Mouse (Mus musculus) limb, embryonic 15.5 days (tissue): ENCODE data around the gene Smg5. TPM values are rescaled to one million over a fixed set of nuclear protein-coding genes. Genes with fewer than 3 reads are reported as not detected.
"Not testable (repeated sequence)": the region's sequence is repeated elsewhere in the genome, so short reads cannot be mapped to it uniquely, and the experiment has no call there.

Source experiments
- ATAC-seq: fragments of 200-750 bp; cut with Nextera tagmentation; 2 replicates; pipeline ENCODE4 v1.8.0; 2017; ENCODE audit warnings: low read depth, moderate TSS enrichment; ENCODE audit not compliant: insufficient number of reproducible peaks, low FRiP score, low TSS enrichment
- H3K27ac ChIP-seq: fragments of 300-500 bp; sonication (generic); 2 replicates; pipeline ENCODE4 v1.5.1; 2015; ENCODE audit warnings: moderate library complexity, mild to moderate bottlenecking, inconsistent platforms
- H3K27me3 ChIP-seq: fragments of 300-500 bp; sonication (generic); 2 replicates; pipeline ENCODE4 v1.6.1; 2015; ENCODE audit warnings: inconsistent platforms
- H3K36me3 ChIP-seq: fragments of 300-500 bp; sonication (generic); 2 replicates; pipeline ENCODE4 v1.6.1; 2015; ENCODE audit warnings: inconsistent platforms
- H3K4me1 ChIP-seq: fragments of 300-500 bp; sonication (generic); 2 replicates; pipeline ENCODE4 v1.6.1; 2015; ENCODE audit warnings: inconsistent platforms
- H3K4me2 ChIP-seq: fragments of 300-500 bp; sonication (generic); 2 replicates; pipeline ENCODE4 v1.6.1; 2015; ENCODE audit warnings: mild to moderate bottlenecking, inconsistent platforms
- H3K4me3 ChIP-seq: fragments of 300-500 bp; sonication (generic); 2 replicates; pipeline ENCODE4 v1.5.1; 2015; ENCODE audit warnings: mild to moderate bottlenecking, inconsistent platforms
- H3K9ac ChIP-seq: fragments of 300-500 bp; sonication (generic); 2 replicates; pipeline ENCODE4 v1.6.1; 2015; ENCODE audit warnings: inconsistent platforms
- H3K9me3 ChIP-seq: fragments of 300-500 bp; sonication (generic); 2 replicates; pipeline ENCODE4 v1.6.1; 2016; ENCODE audit warnings: inconsistent platforms
- WGBS: fragments of 180-500 bp; shearing (Covaris S2); methylation state at CpG from one replicate; pipeline ENCODE4 v1.1.7; 2015; 5-methylcytosine and 5-hydroxymethylcytosine counted together
- polyA plus RNA-seq: library from polyadenylated mRNA; unstranded; fragments of >200 nt; fragmentation: Nextera tagmentation; extraction: Ambion mirVana; gene quantifications from 2 replicates; pipeline ENCODE4 v1.2.1, GENCODE M21; 2015

The Smg5 gene
- polyA plus RNA-seq, 1 experiment from 2014 or later = 42.7 TPM

- H3K4me1 ChIP-seq, H3K36me3 ChIP-seq, H3K9ac ChIP-seq, ATAC-seq, H3K27ac ChIP-seq, H3K9me3 ChIP-seq, H3K27me3 ChIP-seq: not testable (repeated sequence)
- H3K4me2 ChIP-seq = peak overlapping the region; percentile 56
- H3K4me3 ChIP-seq = peak overlapping the region; percentile 25; the same call in 1 of the 2 replicates
- WGBS = 22% methylated on average over 7 of the region's 7 CpGs
Measured at GRCm38 (mm10) chr3:88376644-88377043, 40.6 kb downstream of the Smg5 start.

- H3K4me1 ChIP-seq, H3K4me3 ChIP-seq, ATAC-seq, H3K4me2 ChIP-seq, H3K36me3 ChIP-seq, H3K27ac ChIP-seq, H3K9ac ChIP-seq, H3K9me3 ChIP-seq, H3K27me3 ChIP-seq: not testable (repeated sequence)
- WGBS = 81% methylated on average over 5 of the region's 5 CpGs
Measured at GRCm38 (mm10) chr3:88378599-88378998, 42.5 kb downstream of the Smg5 start, which contains the start of gene Bglap2. Gene Bglap2, minus strand, starts transcription at chr3:88378699.

GRCm38 (mm10) chr3:88381389-88382315 lies 45.6 kb downstream of the Smg5 start:
- Histone ChIP-seq H3K4me2 (peak overlapping the region; percentile 43), H3K27ac (peak overlapping the region; percentile 50; the same call in 1 of the 2 replicates), H3K4me3 (peak overlapping the region; percentile 27)
- 0 out of 2 replicates have a peak, but pooled peaks have one; percentile 69 for ATAC-seq
- not testable (repeated sequence) for H3K4me1 ChIP-seq, H3K9me3 ChIP-seq, H3K36me3 ChIP-seq, H3K27me3 ChIP-seq, H3K9ac ChIP-seq
- 7% methylated on average over 20 of the region's 22 CpGs for WGBS

GRCm38 (mm10) chr3:88382383-88382782 lies 46.3 kb downstream of the Smg5 start:
- 0 out of 2 replicates have a peak, but pooled peaks have one; percentile 18 for ATAC-seq
- not testable (repeated sequence) for H3K9me3 ChIP-seq
- WGBS = 36% methylated on average over 2 of the region's 7 CpGs

GRCm38 (mm10) chr3:88384364-88384763 lies 48.3 kb downstream of the Smg5 start, which contains the start of gene Bglap:
Gene Bglap, minus strand, starts transcription at chr3:88384464.
- Histone ChIP-seq H3K4me2 (no peak within 1 kb of the TSS), H3K36me3 (no peaks in the 10 kb centered on the region), H3K27me3 (no peaks in the 10 kb centered on the region), H3K9me3 (no peaks in the 10 kb centered on the region), H3K4me1 (peaks cover 4% of the 10 kb centered on the region; the same call in 1 of the 2 replicates), H3K9ac (no peak within 1 kb of the TSS), H3K27ac (no peak within 1 kb of the TSS), H3K4me3 (no peak within 1 kb of the TSS)
- WGBS = 77% methylated on average over 5 of the region's 5 CpGs
- peak; percentile 41; the same call in 1 of the 2 replicates for ATAC-seq

More at GRCm38 (mm10) chr3:88382383-88382782, 46.3 kb downstream of the Smg5 start:
- not testable (repeated sequence) for H3K36me3 ChIP-seq, H3K27me3 ChIP-seq, H3K27ac ChIP-seq, H3K4me1 ChIP-seq, H3K9ac ChIP-seq, H3K4me2 ChIP-seq, H3K4me3 ChIP-seq

- Histone ChIP-seq H3K9me3 (no peaks in the 10 kb centered on the region), H3K27me3 (no peaks in the 10 kb centered on the region), H3K36me3 (peaks cover 18% of the 10 kb centered on the region), H3K4me1 (no peaks in the 10 kb centered on the region), H3K4me3 (no peak overlapping the region), H3K4me2 (no peak overlapping the region), H3K27ac (no peak overlapping the region), H3K9ac (no peak overlapping the region)
- no peak for ATAC-seq
- 77% methylated on average over 9 of the region's 9 CpGs for WGBS
Measured at GRCm38 (mm10) chr3:88393776-88394375, 57.8 kb downstream of the Smg5 start.

- Histone ChIP-seq H3K36me3 (peaks cover 24% of the 10 kb centered on the region), H3K4me2 (no peak overlapping the region), H3K4me3 (no peak overlapping the region), H3K27me3 (no peaks in the 10 kb centered on the region), H3K4me1 (no peaks in the 10 kb centered on the region), H3K27ac (no peak overlapping the region), H3K9ac (no peak overlapping the region), H3K9me3 (no peaks in the 10 kb centered on the region)
- no peak for ATAC-seq
- 93% methylated on average over 6 of the region's 6 CpGs for WGBS
Measured at GRCm38 (mm10) chr3:88395288-88395687, 59.2 kb downstream of the Smg5 start.

- no peak for ATAC-seq
- Histone ChIP-seq H3K4me1 (no peaks in the 10 kb centered on the region), H3K36me3 (peaks cover 24% of the 10 kb centered on the region), H3K27me3 (no peaks in the 10 kb centered on the region), H3K4me3 (no peak overlapping the region), H3K27ac (no peak overlapping the region), H3K9ac (no peak overlapping the region), H3K4me2 (no peak overlapping the region), H3K9me3 (no peaks in the 10 kb centered on the region)
- WGBS = 90% methylated on average over 8 of the region's 8 CpGs
Measured at GRCm38 (mm10) chr3:88395742-88396141, 59.7 kb downstream of the Smg5 start.

- H3K4me3 ChIP-seq = no peak overlapping the region
- H3K27ac ChIP-seq = no peak overlapping the region
- peaks cover 29% of the 10 kb centered on the region for H3K36me3 ChIP-seq
- H3K27me3 ChIP-seq = no peaks in the 10 kb centered on the region
- no peak for ATAC-seq
- no peaks in the 10 kb centered on the region for H3K9me3 ChIP-seq
- H3K4me2 ChIP-seq = no peak overlapping the region
- H3K9ac ChIP-seq = no peak overlapping the region
- no peaks in the 10 kb centered on the region for H3K4me1 ChIP-seq
- 74% methylated on average over 2 of the region's 2 CpGs for WGBS
Measured at GRCm38 (mm10) chr3:88398666-88399065, 62.6 kb downstream of the Smg5 start.

- Histone ChIP-seq H3K9me3 (no peaks in the 10 kb centered on the region), H3K4me2 (no peak overlapping the region), H3K4me3 (no peak overlapping the region), H3K4me1 (peaks cover 19% of the 10 kb centered on the region), H3K27ac (no peak overlapping the region), H3K9ac (no peak overlapping the region), H3K27me3 (no peaks in the 10 kb centered on the region), H3K36me3 (peaks cover 17% of the 10 kb centered on the region)
- ATAC-seq = no peak
- WGBS = 90% methylated on average over 10 of the region's 10 CpGs
Measured at GRCm38 (mm10) chr3:88403522-88404230, 67.6 kb downstream of the Smg5 start.

GRCm38 (mm10) chr3:88407090-88407489 lies 71.0 kb downstream of the Smg5 start:
- Histone ChIP-seq H3K4me3 (no peak overlapping the region), H3K27me3 (no peaks in the 10 kb centered on the region), H3K4me1 (peaks cover 38% of the 10 kb centered on the region), H3K4me2 (no peak overlapping the region), H3K36me3 (peaks cover 21% of the 10 kb centered on the region), H3K27ac (no peak overlapping the region), H3K9ac (no peak overlapping the region), H3K9me3 (no peaks in the 10 kb centered on the region)
- 2% methylated on average over 2 of the region's 2 CpGs for WGBS
- no peak for ATAC-seq
